Mouse (Mus musculus) intestine, embryonic 14.5 days (tissue): ENCODE measurements at regions not wholly inside any gene's neighbourhood (a gene's known extent, or its start where the extent isn't known, plus 50 kb on each side); places are given as distances from the start of the nearest gene placed in this dataset.
A peak's percentile ranks its signal among the peaks of the same experiment; 100 is the strongest.

ENCODE experiments used
- ATAC-seq: fragments of 200-750 bp; cut with Nextera tagmentation; replicated peaks from 2 replicates; pipeline ENCODE4 v1.8.0; 2017; ENCODE audit warnings: low read depth, moderate number of reproducible peaks, moderate TSS enrichment, moderate library complexity; ENCODE audit not compliant: low FRiP score, low TSS enrichment
- DNase-seq: peaks from one replicate; pipeline ENCODE4 v3.0.0-alpha.2; 2018; ENCODE audit warnings: low spot score
- H3K27ac ChIP-seq: fragments of 300-500 bp; sonication (generic); 2 replicates; pipeline ENCODE4 v1.5.1; 2014; ENCODE audit warnings: low read depth, mild to moderate bottlenecking, control low read depth
- H3K27me3 ChIP-seq: fragments of 300-500 bp; sonication (generic); replicated peaks from 2 replicates; pipeline ENCODE4 v1.6.1; 2014; ENCODE audit warnings: low read length, control low read depth; ENCODE audit not compliant: control insufficient read depth, insufficient read depth
- H3K36me3 ChIP-seq: fragments of 300-500 bp; sonication (generic); 2 replicates; pipeline ENCODE4 v1.6.1; 2014; ENCODE audit warnings: low read length, control low read depth; ENCODE audit not compliant: control insufficient read depth, insufficient read depth
- H3K4me1 ChIP-seq: fragments of 300-500 bp; sonication (generic); replicated peaks from 2 replicates; pipeline ENCODE4 v1.6.1; 2014; ENCODE audit warnings: low read length, control low read depth, mixed read lengths; ENCODE audit not compliant: control insufficient read depth, insufficient read depth
- H3K4me2 ChIP-seq: fragments of 300-500 bp; sonication (generic); 2 replicates; pipeline ENCODE4 v1.6.1; 2014; ENCODE audit warnings: low read length
- H3K4me3 ChIP-seq: fragments of 300-500 bp; sonication (generic); 2 replicates; pipeline ENCODE4 v1.5.1; 2014; ENCODE audit warnings: low read depth, low read length, control low read depth, mixed read lengths
- H3K9ac ChIP-seq: fragments of 300-500 bp; sonication (generic); 2 replicates; pipeline ENCODE4 v1.6.1; 2014; ENCODE audit warnings: mild to moderate bottlenecking, low read length
- H3K9me3 ChIP-seq: fragments of 300-500 bp; sonication (generic); 2 replicates; pipeline ENCODE4 v1.6.1; 2016; ENCODE audit warnings: low read length, control low read depth; ENCODE audit not compliant: control insufficient read depth
- WGBS: fragments of 180-500 bp; shearing (Covaris S2); extraction: QIAGEN DNeasy Blood & Tissue Kit; methylation state at CpG from one replicate; pipeline ENCODE4 v1.1.7; 2014; 5-methylcytosine and 5-hydroxymethylcytosine counted together

DNA sequence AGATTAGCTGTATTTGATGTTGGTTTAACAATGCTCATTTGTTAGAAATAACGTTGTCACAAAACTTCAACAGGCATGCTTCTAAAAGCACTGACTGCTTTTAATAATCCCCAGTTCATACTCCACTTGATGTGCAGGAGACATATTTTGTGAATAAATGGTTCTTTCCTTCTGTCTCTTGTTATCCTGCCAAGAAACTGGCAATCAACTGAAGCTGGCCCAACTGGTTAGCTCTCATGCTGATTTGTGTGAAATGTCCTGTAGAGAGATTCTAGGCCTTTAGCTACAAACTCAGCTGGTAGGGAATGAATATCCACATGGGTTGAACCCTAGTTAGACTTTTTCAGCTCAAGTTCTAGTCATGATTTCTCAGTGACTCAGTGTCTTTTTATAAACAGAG is 647.8 kb upstream of the Cntnap5b start:
- Histone ChIP-seq H3K4me2 (no peak overlapping the region), H3K9ac (no peak overlapping the region), H3K4me3 (no peak overlapping the region), H3K4me1 (no peaks in the 10 kb centered on the region), H3K27me3 (no peaks in the 10 kb centered on the region), H3K9me3 (no peaks in the 10 kb centered on the region), H3K27ac (no peak overlapping the region), H3K36me3 (no peaks in the 10 kb centered on the region)
- ATAC-seq (no peak), DNase-seq (no peak)
- 59% methylated on average over 1 of the region's 1 CpGs for WGBS

DNA sequence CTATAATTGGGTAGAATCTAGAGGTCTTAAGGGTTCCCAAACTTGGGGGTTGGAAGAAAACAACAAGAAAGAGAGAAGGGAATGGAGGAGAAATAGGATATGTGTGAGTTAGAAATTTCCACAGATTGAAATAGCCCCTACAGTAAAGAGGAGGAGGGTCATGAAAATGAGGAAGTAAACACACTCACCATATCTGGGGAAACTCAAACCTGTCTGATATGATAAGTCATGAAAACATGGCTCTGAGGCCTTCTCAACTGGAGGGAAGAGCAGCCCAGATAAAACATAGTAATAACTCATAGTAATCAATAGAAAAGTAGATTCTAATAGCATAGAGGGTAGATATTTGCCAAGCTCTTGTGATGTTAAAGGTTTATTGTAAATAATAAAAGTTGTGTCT is 638.4 kb upstream of the Cntnap5b start:
- DNase-seq (no peak), ATAC-seq (no peak)
- no peaks in the 10 kb centered on the region for H3K36me3 ChIP-seq

GRCm38 (mm10) chr1:99137516-99137915 is 635.0 kb upstream of the Cntnap5b start:
- Histone ChIP-seq H3K9ac (no peak overlapping the region), H3K9me3 (no peaks in the 10 kb centered on the region), H3K4me1 (no peaks in the 10 kb centered on the region), H3K4me2 (no peak overlapping the region), H3K27me3 (no peaks in the 10 kb centered on the region), H3K27ac (no peak overlapping the region), H3K36me3 (no peaks in the 10 kb centered on the region), H3K4me3 (no peak overlapping the region)
- ATAC-seq (no peak), DNase-seq (no peak)
- 48% methylated on average over 2 of the region's 2 CpGs for WGBS

More for the DNA sequence above, 638.4 kb upstream of the Cntnap5b start:
- no peak overlapping the region for H3K4me3 ChIP-seq
- H3K27me3 ChIP-seq, result no peaks in the 10 kb centered on the region
- H3K27ac ChIP-seq, result no peak overlapping the region
- H3K4me1 ChIP-seq, result no peaks in the 10 kb centered on the region
- H3K4me2 ChIP-seq, result no peak overlapping the region
- no peaks in the 10 kb centered on the region for H3K9me3 ChIP-seq
- H3K9ac ChIP-seq, result no peak overlapping the region

DNA sequence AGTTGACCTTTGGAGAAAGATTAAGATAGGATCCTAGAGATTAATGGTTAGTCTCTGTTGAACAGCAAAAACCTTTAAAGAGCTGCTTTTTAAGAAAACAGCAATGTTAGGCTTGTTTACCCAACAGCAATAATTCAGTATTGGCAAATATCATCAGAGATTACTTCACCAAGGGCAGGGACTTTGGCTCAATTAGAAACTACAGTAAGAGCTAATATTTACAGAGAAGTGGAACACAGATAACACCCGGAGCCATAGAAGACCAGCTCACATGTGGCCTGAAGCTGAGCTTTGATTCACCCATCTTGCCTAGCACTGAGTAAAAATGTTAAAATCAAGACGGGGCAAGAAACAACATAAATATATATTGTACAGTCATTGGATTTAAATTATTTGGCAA is 611.9 kb upstream of the Cntnap5b start:
- ATAC-seq (0 out of 2 replicates have a peak, but pooled peaks have one; percentile 43), DNase-seq (no peak)
- Histone ChIP-seq H3K36me3 (no peaks in the 10 kb centered on the region), H3K4me3 (no peak overlapping the region), H3K27ac (no peak overlapping the region), H3K9me3 (no peaks in the 10 kb centered on the region), H3K9ac (no peak overlapping the region), H3K4me1 (no peaks in the 10 kb centered on the region), H3K27me3 (no peaks in the 10 kb centered on the region), H3K4me2 (no peak overlapping the region)
- WGBS, result 82% methylated on average over 2 of the region's 2 CpGs
